Mouse (Mus musculus) limb, embryonic 12.5 days (tissue): ENCODE data around the gene Zfp146. TPM values are rescaled to one million over a fixed set of nuclear protein-coding genes. Genes with fewer than 3 reads are reported as not detected.
"Not testable (repeated sequence)": the region's sequence is repeated elsewhere in the genome, so short reads cannot be mapped to it uniquely, and the experiment has no call there.

Source experiments
- ATAC-seq: fragments of 200-750 bp; cut with Nextera tagmentation; 2 replicates; pipeline ENCODE4 v1.8.0; 2017; ENCODE audit warnings: low read depth, moderate TSS enrichment; ENCODE audit not compliant: insufficient number of reproducible peaks, insufficient read depth, low FRiP score, low TSS enrichment
- H3K27ac ChIP-seq: fragments of 300-500 bp; sonication (generic); 2 replicates; pipeline ENCODE4 v1.5.1; 2016; ENCODE audit warnings: mild to moderate bottlenecking, moderate library complexity
- H3K27me3 ChIP-seq: fragments of 300-500 bp; sonication (generic); 2 replicates; pipeline ENCODE4 v1.6.1; 2016; ENCODE audit warnings: mild to moderate bottlenecking, moderate library complexity
- H3K36me3 ChIP-seq: fragments of 300-500 bp; sonication (generic); 2 replicates; pipeline ENCODE4 v1.6.1; 2016; ENCODE audit warnings: mild to moderate bottlenecking, moderate library complexity
- H3K4me1 ChIP-seq: fragments of 300-500 bp; sonication (generic); replicated peaks from 2 replicates; pipeline ENCODE4 v1.6.1; 2016
- H3K4me2 ChIP-seq: fragments of 300-500 bp; sonication (generic); 2 replicates; pipeline ENCODE4 v1.6.1; 2016; ENCODE audit warnings: mild to moderate bottlenecking, moderate library complexity
- H3K4me3 ChIP-seq: fragments of 300-500 bp; sonication (generic); replicated peaks from 2 replicates; pipeline ENCODE4 v1.5.1; 2016; ENCODE audit warnings: mild to moderate bottlenecking
- H3K9ac ChIP-seq: fragments of 300-500 bp; sonication (generic); replicated peaks from 2 replicates; pipeline ENCODE4 v1.6.1; 2016; ENCODE audit warnings: mild to moderate bottlenecking, moderate library complexity
- H3K9me3 ChIP-seq: fragments of 300-500 bp; sonication (generic); 2 replicates; pipeline ENCODE4 v1.6.1; 2016; ENCODE audit warnings: mild to moderate bottlenecking, moderate library complexity
- WGBS: fragments of 180-500 bp; shearing (Covaris S2); methylation state at CpG from one replicate; pipeline ENCODE4 v1.1.7; 2016; 5-methylcytosine and 5-hydroxymethylcytosine counted together
- polyA plus RNA-seq: library from polyadenylated mRNA; unstranded; fragments of >200 nt; fragmentation: Nextera tagmentation; extraction: Ambion mirVana; gene quantifications from 2 replicates; pipeline ENCODE4 v1.2.1, GENCODE M21; 2016

Zfp146 gene
- 19.1 and 23.0 TPM in 2 replicates for polyA plus RNA-seq

DNA sequence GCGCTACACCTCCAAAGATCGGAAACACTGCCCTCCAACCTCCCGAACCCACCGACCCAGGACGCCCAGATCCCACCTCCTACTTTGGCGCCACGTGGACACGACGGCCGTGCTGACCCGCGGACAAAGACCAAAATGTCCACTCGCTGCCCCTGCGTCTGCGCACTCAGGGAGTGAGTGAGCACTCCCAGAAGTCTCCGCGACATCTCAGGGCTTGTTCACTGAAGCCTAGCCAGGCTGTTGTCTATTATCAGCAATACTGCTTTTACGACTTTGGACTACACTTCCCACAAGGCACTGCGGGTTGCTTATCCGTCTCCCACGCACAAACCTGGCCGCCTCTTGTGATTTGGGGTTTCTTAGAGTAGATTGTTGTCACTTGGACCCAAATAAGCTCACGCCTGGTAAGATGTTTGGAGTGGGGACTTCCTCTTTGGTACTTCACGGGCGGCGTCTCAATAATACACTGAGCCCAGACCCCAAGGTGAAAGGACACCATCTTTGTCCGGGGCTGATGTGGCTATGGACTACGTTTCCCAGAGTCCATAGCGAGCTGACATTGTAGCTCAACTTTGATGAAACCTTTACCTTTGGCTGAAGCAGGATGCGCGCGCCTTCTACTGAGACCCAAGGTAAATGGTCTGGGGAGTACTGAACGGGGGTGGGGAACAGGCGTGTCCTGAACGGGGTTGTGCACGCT, at the start of gene Zfp146:
Gene Zfp146, minus strand, starts transcription at position 168 of the 700 bp plus-strand sequence.
- Histone ChIP-seq H3K27me3 (no peaks in the 10 kb centered on the region), H3K9me3 (peaks cover 32% of the 10 kb centered on the region), H3K27ac (peak within 1 kb of the TSS; percentile 91), H3K4me2 (peak within 1 kb of the TSS; percentile 65), H3K4me1 (peaks cover 9% of the 10 kb centered on the region), H3K36me3 (peaks cover 41% of the 10 kb centered on the region), H3K4me3 (peak within 1 kb of the TSS; percentile 66), H3K9ac (peak within 1 kb of the TSS; percentile 84)
- peak; percentile 94 for ATAC-seq
- under 1% methylated on average over 36 of the region's 36 CpGs for WGBS

DNA sequence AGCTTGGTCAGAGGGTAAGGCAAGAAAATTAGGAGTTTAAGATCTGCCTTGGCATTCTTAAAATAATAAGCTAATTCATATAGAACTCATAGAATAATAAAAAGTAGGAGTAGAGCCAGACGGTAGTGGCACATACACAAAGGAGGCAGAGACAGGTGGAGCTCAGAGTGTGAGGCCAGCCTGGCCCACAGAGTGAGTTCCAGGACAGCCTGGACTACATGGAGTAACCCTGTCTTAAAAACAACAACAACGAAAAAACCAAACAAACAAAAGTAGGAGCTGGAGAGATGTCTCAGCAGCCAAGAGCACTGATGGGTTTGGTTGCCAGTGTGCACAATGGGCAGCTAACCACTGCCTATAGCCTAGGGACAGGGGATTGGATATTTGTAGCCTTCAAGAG, 47.7 kb upstream of the Zfp146 start:
- Histone ChIP-seq H3K9me3 (no peaks in the 10 kb centered on the region), H3K4me3 (no peak overlapping the region), H3K36me3 (peaks cover 2% of the 10 kb centered on the region; the same call in 1 of the 2 replicates), H3K9ac (no peak overlapping the region), H3K27ac (no peak overlapping the region), H3K4me1 (peaks cover 4% of the 10 kb centered on the region), H3K4me2 (no peak overlapping the region), H3K27me3 (no peaks in the 10 kb centered on the region)
- no peak for ATAC-seq
- WGBS = 74% methylated on average over 2 of the region's 2 CpGs

DNA sequence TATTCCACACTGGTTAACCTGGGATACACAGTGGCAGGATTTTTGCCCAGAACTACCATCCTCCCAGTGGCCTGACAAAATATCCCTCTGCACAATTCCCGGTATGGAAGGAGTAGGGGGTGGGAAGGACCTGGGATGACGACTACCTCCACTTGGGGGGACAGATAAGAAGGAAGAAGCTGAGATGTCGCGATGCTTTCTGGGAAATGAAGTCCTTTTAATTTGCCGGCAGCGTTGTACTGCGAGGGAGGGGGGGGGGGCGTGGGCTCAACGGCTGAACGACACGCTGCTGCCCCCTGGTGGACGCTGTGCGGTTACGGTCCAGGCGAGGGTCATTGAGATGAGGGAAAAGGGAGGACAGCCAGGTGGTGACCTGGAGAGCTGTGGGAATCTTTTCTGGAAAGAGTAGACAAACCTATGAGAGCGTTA, 47.2 kb upstream of the Zfp146 start:
- H3K27ac ChIP-seq = no peak overlapping the region
- H3K4me1 ChIP-seq = peaks cover 4% of the 10 kb centered on the region
- 1% methylated on average over 16 of the region's 16 CpGs for WGBS
- no peaks in the 10 kb centered on the region for H3K9me3 ChIP-seq
- no peaks in the 10 kb centered on the region for H3K36me3 ChIP-seq
- ATAC-seq = peak; percentile 60
- H3K9ac ChIP-seq = no peak overlapping the region
- no peaks in the 10 kb centered on the region for H3K27me3 ChIP-seq
- peak overlapping the region; percentile 44 for H3K4me2 ChIP-seq
- 0 out of 2 replicates have a peak overlapping the region, but pooled peaks have one; percentile 12 for H3K4me3 ChIP-seq

DNA sequence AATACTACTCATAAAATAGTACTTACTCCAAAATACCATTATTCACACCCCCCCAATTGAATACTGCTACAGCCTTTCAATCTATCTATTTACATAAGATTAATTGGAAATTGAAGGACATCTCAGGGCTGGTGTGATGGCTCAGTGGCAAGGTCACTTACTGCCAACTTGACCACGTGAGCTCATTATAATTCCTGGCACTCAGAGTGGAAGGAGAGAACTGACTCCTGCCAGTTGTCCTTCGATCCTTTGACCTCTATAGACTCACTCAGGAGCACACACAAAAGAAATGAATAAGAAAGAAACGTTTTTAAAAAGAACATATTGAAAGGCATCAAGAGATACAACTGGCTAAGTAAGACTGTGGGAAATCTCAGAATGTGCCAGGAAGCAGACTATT, 46.3 kb upstream of the Zfp146 start:
- Histone ChIP-seq H3K4me3 (no peak overlapping the region), H3K27me3 (no peaks in the 10 kb centered on the region), H3K4me1 (peaks cover 4% of the 10 kb centered on the region), H3K9ac (no peak overlapping the region), H3K36me3 (no peaks in the 10 kb centered on the region), H3K4me2 (no peak overlapping the region), H3K9me3 (no peaks in the 10 kb centered on the region), H3K27ac (no peak overlapping the region)
- 89% methylated on average over 3 of the region's 3 CpGs for WGBS
- no peak for ATAC-seq

DNA sequence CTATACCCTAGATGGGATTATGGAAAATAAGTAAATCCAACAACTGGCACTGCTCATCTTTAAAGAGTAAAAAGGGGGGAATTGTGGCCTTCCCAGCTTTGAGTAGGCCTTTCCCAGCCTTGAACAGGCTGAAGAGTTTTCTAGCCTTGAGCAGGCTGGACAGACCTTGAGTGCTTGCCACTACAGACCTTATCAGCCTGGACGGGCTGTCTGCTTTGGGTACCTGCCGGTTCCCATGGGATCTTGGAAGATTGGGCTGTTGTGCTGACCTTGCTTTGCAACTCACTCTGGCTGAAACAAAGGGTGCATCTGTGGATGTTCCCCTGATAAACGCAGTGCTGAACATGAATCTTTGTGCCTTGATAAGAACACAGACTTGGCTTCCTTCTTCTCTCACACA, 44.3 kb upstream of the Zfp146 start:
- Histone ChIP-seq H3K4me2 (no peak overlapping the region), H3K4me1 (0 out of 2 replicates have a peak, but pooled peaks cover under 1% of the 10 kb centered on the region), H3K9ac (no peak overlapping the region), H3K9me3 (no peaks in the 10 kb centered on the region), H3K27me3 (no peaks in the 10 kb centered on the region), H3K36me3 (no peaks in the 10 kb centered on the region), H3K27ac (no peak overlapping the region), H3K4me3 (no peak overlapping the region)
- 93% methylated on average over 3 of the region's 3 CpGs for WGBS
- ATAC-seq = no peak

DNA sequence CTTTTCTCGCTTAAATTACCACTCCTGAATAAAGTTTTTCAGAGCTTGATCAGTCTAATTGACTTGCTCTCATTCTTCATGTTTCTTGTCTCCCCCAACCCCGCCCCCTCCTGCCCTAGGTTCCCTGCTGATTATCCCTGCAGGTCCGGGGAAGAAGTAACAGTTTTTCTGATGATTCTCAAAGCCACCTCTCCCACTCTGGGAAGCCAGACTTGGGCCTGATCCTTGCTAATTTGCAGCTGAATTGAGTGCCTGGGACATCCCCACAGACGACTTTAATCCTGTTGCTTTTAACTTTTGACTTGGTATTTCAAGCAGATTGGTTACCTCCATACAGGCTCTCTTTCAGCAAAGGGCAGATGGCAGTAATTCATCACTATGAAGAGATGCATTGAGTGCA, 41.5 kb upstream of the Zfp146 start:
- H3K9ac ChIP-seq = no peak overlapping the region
- no peaks in the 10 kb centered on the region for H3K4me1 ChIP-seq
- H3K27ac ChIP-seq = no peak overlapping the region
- 23% methylated on average over 4 of the region's 4 CpGs for WGBS
- H3K36me3 ChIP-seq = no peaks in the 10 kb centered on the region
- H3K4me3 ChIP-seq = no peak overlapping the region
- no peak overlapping the region for H3K4me2 ChIP-seq
- ATAC-seq = no peak
- no peaks in the 10 kb centered on the region for H3K27me3 ChIP-seq
- no peaks in the 10 kb centered on the region for H3K9me3 ChIP-seq

DNA sequence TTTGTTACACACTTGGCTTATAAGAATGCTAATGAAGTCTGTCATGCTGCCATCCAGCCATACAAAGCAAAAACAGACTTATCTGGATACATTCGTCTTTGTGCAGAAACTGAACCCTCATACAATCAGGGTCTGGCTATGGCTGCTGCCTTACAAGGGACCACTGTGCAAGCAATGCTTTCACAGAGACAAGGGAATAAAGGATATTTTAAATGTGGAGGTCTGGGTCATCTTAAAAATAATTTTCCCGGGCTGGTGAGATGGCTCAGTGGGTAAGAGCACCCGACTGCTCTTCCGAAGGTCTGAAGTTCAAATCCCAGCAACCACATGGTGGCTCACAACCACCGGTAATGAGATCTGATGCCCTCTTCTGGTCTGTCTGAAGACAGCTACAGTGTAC, 36.8 kb upstream of the Zfp146 start:
- not testable (repeated sequence) for H3K4me1 ChIP-seq, H3K36me3 ChIP-seq, ATAC-seq, H3K27ac ChIP-seq, H3K9ac ChIP-seq, H3K4me2 ChIP-seq, H3K9me3 ChIP-seq, H3K4me3 ChIP-seq, H3K27me3 ChIP-seq
- 50% methylated on average over 5 of the region's 5 CpGs for WGBS

DNA sequence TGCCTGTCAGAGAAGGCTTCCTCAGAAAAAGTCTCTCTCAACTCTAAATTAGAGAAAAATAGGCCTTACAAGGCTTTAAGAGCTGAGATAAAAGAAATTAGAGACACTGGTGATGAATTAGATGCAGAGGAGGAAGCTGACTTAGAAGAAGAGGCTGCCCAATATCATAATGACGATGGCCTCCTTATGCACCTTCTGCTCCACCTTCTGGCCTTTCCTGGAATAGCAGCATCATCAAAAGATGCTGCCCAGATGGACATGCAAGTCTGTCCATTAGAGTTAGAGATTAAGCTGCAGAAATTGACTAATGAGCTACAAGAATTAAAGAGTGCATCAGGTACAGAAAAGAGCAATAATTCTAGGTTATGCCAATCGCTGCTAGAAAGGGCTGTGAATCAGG, 35.8 kb upstream of the Zfp146 start:
- H3K9me3 ChIP-seq = no peaks in the 10 kb centered on the region
- ATAC-seq = no peak
- WGBS = 5% methylated on average over 2 of the region's 2 CpGs

DNA sequence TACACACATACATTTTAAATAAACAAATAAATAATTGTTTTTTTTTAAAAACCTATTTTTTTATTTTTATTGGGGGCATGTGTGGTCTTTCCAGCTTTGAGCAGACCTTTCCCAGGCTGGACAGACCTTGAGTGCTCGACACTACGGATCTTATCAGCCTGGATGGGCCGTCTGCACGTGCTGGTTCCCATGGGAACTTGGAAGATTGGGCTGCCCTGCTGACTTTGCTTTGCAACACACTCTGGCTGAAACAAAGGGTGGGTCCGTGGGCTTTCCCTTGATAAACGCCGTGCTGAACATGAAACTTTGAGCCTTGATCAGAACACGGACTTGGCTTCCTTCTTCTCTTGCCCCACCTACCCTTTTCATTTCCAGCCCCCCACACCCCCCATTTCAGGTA, 34.8 kb upstream of the Zfp146 start:
- H3K4me1 ChIP-seq = peaks cover 11% of the 10 kb centered on the region
- no peak overlapping the region for H3K9ac ChIP-seq
- no peak for ATAC-seq
- H3K4me3 ChIP-seq = no peak overlapping the region
- 64% methylated on average over 8 of the region's 8 CpGs for WGBS
- H3K9me3 ChIP-seq = no peaks in the 10 kb centered on the region
- H3K27me3 ChIP-seq = no peaks in the 10 kb centered on the region
- no peaks in the 10 kb centered on the region for H3K36me3 ChIP-seq
- no peak overlapping the region for H3K4me2 ChIP-seq
- H3K27ac ChIP-seq = no peak overlapping the region

More for the DNA sequence above, 35.8 kb upstream of the Zfp146 start:
- Histone ChIP-seq H3K4me1 (peaks cover 7% of the 10 kb centered on the region; the same call in 1 of the 2 replicates), H3K4me3 (no peak overlapping the region), H3K27me3 (no peaks in the 10 kb centered on the region), H3K9ac (no peak overlapping the region), H3K27ac (no peak overlapping the region), H3K4me2 (no peak overlapping the region), H3K36me3 (no peaks in the 10 kb centered on the region)

DNA sequence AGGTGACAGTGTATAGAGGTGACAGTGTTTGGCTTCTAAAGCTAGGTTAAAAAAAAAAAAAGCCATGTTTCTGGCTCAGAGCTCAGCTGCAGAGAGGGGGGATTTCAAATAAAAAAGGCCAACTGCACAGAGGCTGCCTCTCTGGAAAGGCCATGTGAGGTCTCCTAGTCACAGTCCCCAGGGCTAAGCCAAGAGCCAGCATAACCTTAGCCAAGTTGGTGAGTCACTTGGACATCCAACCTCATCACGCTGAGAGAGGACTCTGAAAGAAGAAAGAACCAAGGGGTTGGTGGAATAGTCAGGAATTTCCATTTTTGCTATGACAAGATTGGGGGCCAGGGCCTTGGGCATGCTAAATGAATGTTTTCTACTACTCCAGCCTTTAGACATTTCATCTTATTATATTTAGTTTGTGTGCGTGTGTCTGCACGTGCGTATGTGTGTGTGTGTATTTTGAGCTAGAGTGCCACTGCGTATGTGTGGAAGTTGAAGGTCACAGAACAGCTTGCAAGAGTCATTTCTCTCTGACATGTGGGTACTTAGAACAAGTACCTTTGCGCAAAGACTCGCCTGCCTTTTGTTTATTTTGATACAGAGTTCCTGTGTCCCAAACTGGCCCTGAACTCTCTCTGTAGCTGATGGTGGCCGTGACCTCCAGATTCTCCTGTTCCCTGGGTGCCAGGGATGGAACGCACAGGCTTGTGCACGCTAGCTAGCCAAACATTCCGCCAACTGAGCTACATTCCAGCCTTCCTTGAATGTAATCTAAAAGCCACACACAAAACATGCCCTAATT, 33.5 kb upstream of the Zfp146 start:
- WGBS = 89% methylated on average over 11 of the region's 11 CpGs
- Histone ChIP-seq H3K36me3 (no peaks in the 10 kb centered on the region), H3K27ac (no peak overlapping the region), H3K9ac (no peak overlapping the region), H3K9me3 (no peaks in the 10 kb centered on the region), H3K4me2 (no peak overlapping the region), H3K4me1 (peaks cover 14% of the 10 kb centered on the region), H3K27me3 (no peaks in the 10 kb centered on the region), H3K4me3 (no peak overlapping the region)
- ATAC-seq = no peak

DNA sequence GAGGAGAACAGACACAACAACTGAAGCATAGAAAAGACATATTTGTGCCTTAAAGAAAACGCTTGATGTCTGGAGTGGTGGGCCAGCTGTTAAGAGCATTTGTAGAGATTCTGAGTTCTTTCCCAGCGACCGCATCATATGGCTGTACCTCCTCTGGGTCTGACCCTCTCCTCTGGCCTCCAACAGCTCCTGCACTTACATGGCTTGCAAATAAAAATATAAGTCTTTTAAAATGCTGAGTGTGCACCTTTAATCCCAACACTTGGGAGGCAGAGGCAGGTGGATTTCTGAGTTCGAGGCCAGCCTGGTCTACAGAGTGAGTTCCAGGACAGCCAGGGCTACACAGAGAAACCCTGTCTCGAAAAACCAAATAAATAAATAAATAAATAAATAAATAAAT, 31.1 kb upstream of the Zfp146 start:
- peaks cover 14% of the 10 kb centered on the region for H3K4me1 ChIP-seq
- WGBS = 85% methylated on average over 5 of the region's 5 CpGs
- H3K27ac ChIP-seq, H3K36me3 ChIP-seq, H3K9me3 ChIP-seq, H3K9ac ChIP-seq, H3K4me3 ChIP-seq, H3K4me2 ChIP-seq, H3K27me3 ChIP-seq, ATAC-seq: not testable (repeated sequence)
